Mouse (Mus musculus): ENCODE results near the gene Dync2li1. TPM values are rescaled to one million over a fixed set of nuclear protein-coding genes. Genes with fewer than 3 reads are reported as not detected.

The Dync2li1 gene
- polyA plus RNA-seq, 1 experiment = not detected

- TF ChIP-seq GATA1 (IDR thresholded peaks at IDR 0.05; ENCODE audit: low read length) = no peak
Measured at GRCm38 (mm10) chr17:84682734-84683717, 56.7 kb downstream of the Dync2li1 start, which contains the start of gene Abcg5. TSS of gene Abcg5 (minus strand) at chr17:84683011.

GRCm38 (mm10) chr17:84684284-84684683 is 58.0 kb downstream of the Dync2li1 start:
- TF ChIP-seq GATA1 (IDR thresholded peaks at IDR 0.05; ENCODE audit: low read length) = no peak

- no peak for TF ChIP-seq GATA1 (IDR thresholded peaks at IDR 0.05; ENCODE audit: low read length)
Measured at GRCm38 (mm10) chr17:84685286-84685685, 59.0 kb downstream of the Dync2li1 start.

GRCm38 (mm10) chr17:84687994-84688393 is 61.7 kb downstream of the Dync2li1 start:
- no peak for TF ChIP-seq GATA1 (IDR thresholded peaks at IDR 0.05; ENCODE audit: low read length)

GRCm38 (mm10) chr17:84688834-84689233 is 62.5 kb downstream of the Dync2li1 start:
- no peak for TF ChIP-seq GATA1 (IDR thresholded peaks at IDR 0.05; ENCODE audit: low read length)

GRCm38 (mm10) chr17:84689316-84689715 is 63.0 kb downstream of the Dync2li1 start:
- no peak for TF ChIP-seq GATA1 (IDR thresholded peaks at IDR 0.05; ENCODE audit: low read length)

- TF ChIP-seq GATA1 (IDR thresholded peaks at IDR 0.05; ENCODE audit: low read length) = no peak
Measured at GRCm38 (mm10) chr17:84690111-84690510, 63.8 kb downstream of the Dync2li1 start.

- TF ChIP-seq GATA1 (IDR thresholded peaks at IDR 0.05; ENCODE audit: low read length) = no peak
Measured at GRCm38 (mm10) chr17:84693741-84694140, 67.4 kb downstream of the Dync2li1 start.

GRCm38 (mm10) chr17:84696537-84696936 is 70.2 kb downstream of the Dync2li1 start:
- no peak for TF ChIP-seq GATA1 (IDR thresholded peaks at IDR 0.05; ENCODE audit: low read length)

- TF ChIP-seq GATA1 (IDR thresholded peaks at IDR 0.05; ENCODE audit: low read length) = no peak
Measured at GRCm38 (mm10) chr17:84698727-84699126, 72.4 kb downstream of the Dync2li1 start.

Other genes with a start within 250 kb of the Dync2li1 start
- 2.2 and 3.5 TPM in 2 replicates for gene Thada, start 160.3 kb upstream of the Dync2li1 start, polyA plus RNA-seq (2012)
- not detected in 2 replicates for gene Plekhh2, start 114.6 kb upstream of the Dync2li1 start, polyA plus RNA-seq (2012)
- gene Abcg8, start 49.8 kb downstream of the Dync2li1 start, polyA plus RNA-seq (2012) = not detected in 2 replicates
- not detected in 2 replicates for gene Abcg5, start 56.5 kb downstream of the Dync2li1 start, polyA plus RNA-seq (2012)
- gene Lrpprc, start 164.3 kb downstream of the Dync2li1 start, polyA plus RNA-seq (2012) = 11.9 and 19.9 TPM in 2 replicates